Mouse (Mus musculus): ENCODE data around the gene Fntb.

The Fntb gene

DNA sequence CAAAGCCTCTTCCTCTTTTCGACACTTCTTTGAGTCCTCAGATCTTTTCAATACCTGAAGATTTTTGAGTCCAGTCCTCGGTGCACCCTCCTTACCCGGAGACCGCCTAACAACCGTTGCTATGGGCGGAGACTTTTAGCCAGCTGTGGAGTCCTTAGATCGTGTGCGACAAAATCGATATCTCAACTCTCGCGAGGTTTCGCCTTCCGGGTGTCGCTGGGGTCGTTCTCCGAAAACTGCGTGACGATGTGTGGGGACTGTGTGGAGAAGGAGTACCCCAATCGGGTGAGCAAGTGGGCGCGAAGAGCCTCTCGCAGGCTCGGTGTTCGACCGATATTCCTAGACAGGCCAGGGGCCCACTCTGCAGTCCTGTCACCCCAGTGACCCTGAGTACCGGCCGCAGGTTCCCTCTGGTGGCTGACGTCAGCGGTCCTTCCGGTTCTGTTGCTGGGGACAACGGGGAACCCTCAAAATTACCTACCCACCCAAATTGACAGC is at the start of gene Fntb, which contains the start of gene Churc1:
Gene Fntb (plus strand): TSS at position 236 of the 498 bp plus-strand sequence.
Gene Churc1 (plus strand): TSS at position 185 of the 498 bp plus-strand sequence.
- in situ Hi-C loops (cut with MboI, MseI), result no loop called here

DNA sequence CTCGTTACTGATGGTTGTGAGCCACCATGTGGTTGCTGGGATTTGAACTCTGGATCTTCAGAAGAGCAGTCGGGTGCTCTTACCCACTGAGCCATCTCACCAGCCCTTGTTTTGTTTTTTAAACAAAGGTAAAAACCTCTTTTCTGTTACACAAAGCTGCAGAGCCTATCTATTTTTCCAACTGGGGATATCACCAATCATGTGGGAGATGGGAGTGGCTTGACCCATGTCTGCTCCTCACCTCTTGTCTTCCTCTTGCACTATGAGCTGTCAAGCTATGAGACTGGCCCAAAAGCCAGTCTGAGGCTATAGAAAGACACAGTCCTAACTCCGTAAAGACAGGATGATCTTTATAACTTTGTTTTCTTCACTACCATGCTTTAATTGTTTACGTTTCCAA is 47.0 kb upstream of the Fntb start:
- in situ Hi-C loops (cut with MboI, MseI), result no loop called here

DNA sequence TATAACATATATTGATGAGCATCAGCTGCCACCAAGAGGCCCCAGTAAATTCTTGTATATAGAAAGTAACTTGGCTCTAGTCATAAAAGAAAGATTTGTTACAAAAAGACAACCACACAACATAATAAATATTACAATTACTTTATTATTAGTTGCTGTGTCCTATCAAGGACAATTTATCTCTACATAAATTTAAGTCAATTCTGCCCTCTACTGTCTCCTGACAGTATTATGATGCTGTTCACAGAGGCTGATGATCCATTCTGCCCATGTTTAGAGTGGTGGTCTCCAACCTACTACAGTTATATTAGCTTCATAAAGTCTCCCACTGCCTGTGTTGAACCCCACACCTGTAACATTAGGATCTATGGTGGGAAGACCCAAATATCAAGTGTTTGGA is 44.8 kb upstream of the Fntb start:
- in situ Hi-C loops (cut with MboI, MseI), result no loop called here

DNA sequence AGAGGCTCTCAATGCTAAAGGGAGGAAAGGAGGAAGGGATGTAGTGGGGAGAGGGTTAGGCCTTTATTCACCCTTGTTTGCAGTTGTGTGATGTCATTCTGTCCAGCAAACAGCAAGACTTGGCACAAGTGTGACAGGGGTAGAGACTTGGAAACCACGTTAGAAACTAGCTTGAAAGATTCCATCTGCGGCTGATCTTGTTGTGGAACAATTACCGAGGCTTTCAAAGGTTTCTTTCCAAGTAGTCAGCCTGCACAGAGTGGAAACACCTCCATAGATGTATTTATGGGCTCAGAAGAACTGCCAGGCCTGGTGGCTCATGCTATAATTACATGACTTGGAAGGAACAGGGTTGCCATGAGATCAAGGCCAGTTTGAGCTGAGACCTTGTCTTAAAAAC is 43.4 kb upstream of the Fntb start:
- in situ Hi-C loops (cut with MboI, MseI), result no loop called here

DNA sequence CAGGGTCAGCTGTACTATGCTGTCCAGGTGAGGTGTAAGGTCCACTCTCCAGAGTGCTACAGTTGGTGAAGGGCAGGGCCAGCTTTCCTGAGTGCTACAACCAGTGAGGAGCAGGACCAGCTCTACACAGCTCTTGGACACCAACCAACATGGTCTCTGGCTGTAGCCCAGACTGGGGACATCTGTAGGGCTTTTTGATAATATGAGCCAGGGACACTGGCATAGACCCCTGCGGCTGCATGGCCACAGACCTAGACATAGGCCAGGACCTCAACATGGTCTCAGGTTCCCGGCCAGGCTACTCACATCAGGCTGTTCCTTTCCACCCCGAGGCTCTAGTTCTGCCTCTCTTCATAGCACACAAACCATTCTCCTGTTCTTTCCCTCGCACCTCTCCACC is 37.4 kb upstream of the Fntb start:
- in situ Hi-C loops (cut with MboI, MseI), result loop anchor here (5.0 kb wide), 1 partner anchor 64 kb away; no protein-coding TSS in a partner anchor

- in situ Hi-C loops (cut with MboI, MseI), result no loop called here
Measured at GRCm38 (mm10) chr12:76750866-76751459, 14.4 kb upstream of the Fntb start.

GRCm38 (mm10) chr12:76752652-76753318 is 12.6 kb upstream of the Fntb start:
- in situ Hi-C loops (cut with MboI, MseI), result no loop called here

DNA sequence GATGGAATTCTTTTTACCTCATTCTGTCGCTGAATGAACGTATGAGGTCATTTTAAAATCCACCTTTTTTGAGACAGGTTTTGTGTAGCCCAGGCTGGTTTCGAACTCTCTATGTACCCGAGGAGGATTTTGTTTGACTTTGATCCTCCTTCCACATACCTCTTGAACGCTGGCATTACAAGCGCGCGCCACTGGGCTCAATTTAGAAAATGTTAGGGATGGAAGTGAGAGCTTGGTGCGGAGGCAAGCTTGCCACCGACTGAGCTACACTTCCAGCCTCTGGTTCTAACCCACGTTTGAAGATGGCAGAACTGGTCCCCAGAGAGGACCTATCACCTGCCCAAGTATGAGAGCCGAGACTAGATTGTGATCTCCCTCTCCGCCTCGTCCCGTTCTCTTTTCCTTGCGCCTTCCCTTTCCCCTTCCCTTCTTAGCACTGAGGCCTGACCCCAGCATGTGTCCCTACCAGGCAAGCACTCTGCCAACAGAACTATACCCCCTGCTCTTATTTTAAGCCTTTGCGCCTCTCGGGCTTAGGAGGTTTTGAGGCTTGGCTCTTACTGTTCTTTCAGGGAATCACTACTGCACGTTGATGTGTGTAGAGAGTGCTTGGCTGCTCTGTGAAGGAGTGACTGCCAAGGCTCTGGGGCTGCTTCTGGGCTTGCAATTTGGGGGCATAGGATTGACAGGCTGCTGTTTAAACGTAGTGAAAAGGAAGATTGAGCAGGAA is 677 bp downstream of the Fntb start:
- in situ Hi-C loops (cut with MboI, MseI), result no loop called here

- in situ Hi-C loops (cut with MboI, MseI), result no loop called here
Measured at GRCm38 (mm10) chr12:76770841-76771500, 5.6 kb downstream of the Fntb start.

DNA sequence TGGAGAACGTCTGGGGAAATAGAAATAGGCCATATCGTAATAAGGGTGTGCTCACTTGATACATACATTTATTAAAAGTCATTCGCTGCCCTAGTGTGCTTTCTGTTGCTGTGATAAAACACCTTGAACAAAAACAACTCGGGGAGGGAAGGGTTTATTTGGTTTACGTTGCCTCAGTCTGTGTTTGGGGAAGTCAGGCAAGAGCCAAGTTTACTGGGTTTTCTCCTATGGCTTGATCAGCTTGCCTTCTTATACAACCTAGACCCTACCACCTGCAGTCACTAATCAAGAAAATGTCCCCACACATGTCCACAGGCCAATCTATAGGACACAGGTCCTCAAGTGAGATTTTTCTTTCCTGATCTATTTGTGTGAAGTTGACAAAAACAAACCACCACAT is 6.2 kb downstream of the Fntb start:
- in situ Hi-C loops (cut with MboI, MseI), result no loop called here

- in situ Hi-C loops (cut with MboI, MseI), result no loop called here
Measured at GRCm38 (mm10) chr12:76774652-76775051, 9.3 kb downstream of the Fntb start.

DNA sequence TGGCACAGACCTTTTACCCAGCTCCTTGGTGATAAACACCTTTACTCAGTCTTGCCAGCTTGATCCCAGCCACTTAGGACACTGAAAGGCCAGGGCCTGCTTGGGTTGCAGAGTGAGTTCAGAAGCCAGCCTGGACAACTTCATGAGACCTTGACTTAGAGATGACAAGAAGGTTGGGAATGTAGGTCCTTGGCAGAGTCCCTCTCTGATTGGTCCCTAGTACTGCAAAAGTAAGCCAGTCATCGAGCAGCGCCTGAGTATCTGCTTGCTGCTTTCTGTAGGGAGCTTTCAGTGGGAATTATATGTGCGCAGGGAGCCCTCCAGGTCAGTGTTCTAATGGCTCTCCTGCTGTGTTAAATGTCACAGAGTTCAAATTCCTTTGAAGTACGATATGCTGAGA is 9.7 kb downstream of the Fntb start:
- in situ Hi-C loops (cut with MboI, MseI), result no loop called here

DNA sequence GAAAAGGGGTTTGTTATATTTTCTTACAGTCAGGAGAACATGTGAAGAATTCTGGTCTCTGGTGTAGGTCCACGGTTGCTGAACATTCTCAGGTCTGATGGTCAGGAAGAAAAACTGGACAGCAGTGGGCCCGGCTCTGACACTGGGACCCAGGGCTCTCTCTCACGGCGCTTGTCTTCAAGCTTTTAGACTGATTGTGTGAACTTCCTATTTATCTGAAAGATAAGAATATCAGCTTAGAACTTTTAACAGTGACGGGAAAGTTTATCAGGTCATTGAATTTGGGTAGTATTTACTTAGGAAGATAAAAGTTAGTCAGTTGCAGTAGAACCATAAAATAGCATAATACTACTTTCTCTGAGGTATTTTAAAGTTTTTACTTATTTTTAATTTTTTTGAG is 11.5 kb downstream of the Fntb start:
- in situ Hi-C loops (cut with MboI, MseI), result no loop called here

- in situ Hi-C loops (cut with MboI, MseI), result no loop called here
Measured at GRCm38 (mm10) chr12:76777845-76778244, 12.5 kb downstream of the Fntb start.

GRCm38 (mm10) chr12:76778305-76779083 is 13.1 kb downstream of the Fntb start:
- in situ Hi-C loops (cut with MboI, MseI), result no loop called here

DNA sequence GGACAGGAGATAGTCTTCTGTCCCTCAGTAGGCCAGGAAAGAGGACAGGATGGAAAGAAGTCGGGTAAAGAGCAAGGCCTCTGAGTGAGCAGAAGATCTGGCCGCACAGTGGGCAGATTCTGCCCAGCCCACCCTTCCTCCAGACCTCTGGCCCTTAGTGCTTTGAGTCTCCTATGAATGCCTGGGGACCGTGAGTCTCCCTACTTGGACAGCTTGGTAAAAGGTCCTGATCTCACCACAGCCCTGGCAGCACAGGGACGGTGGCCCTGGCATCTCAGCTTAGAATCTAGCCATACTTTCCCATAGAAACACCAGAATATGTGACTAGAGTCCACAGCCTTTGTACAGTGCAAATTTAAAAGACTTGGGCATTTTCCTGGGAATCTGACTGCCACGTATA is 14.6 kb downstream of the Fntb start:
- in situ Hi-C loops (cut with MboI, MseI), result no loop called here

DNA sequence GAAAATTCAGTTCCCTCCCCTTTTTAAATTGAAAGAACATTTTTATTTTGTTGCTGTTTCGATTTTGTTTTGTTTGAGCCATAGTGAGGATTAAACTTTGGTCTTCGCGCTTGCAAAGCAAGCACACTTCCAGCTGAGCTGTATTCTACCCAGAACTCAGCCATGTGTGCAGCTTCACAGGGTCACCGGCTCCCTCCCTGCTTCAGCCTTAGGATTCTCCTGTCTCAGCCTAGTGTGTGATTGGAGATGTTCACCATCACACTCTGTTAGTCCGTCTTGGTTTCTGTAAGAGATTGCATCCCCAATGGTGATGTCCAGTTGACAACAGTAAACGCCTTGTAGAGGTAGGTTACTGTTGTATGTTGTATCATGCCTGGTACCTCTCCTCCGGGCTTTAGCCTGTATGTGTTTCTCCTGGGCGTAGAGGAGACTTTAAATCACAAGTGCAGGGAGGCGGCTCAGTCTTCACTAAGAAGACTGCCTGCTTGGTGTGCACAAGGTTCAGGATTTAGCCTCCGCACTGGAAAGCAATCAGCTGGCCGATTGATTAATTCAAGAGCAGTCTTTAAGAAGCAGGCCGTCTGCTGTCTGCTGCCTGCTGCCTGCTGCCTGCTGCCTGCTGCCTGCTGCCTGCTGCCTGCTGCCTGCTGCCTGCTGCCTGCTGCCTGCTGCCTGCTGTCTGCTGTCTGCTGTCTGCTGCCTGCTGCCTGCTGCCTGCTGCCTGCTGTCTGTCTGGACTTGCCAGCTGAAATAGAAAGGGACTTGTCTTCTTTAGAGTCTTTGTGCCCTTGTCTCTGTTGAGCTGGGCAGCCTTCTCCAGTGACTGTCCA is 15.5 kb downstream of the Fntb start:
- in situ Hi-C loops (cut with MboI, MseI), result no loop called here

- in situ Hi-C loops (cut with MboI, MseI), result no loop called here
Measured at GRCm38 (mm10) chr12:76784056-76784619, 18.7 kb downstream of the Fntb start.

DNA sequence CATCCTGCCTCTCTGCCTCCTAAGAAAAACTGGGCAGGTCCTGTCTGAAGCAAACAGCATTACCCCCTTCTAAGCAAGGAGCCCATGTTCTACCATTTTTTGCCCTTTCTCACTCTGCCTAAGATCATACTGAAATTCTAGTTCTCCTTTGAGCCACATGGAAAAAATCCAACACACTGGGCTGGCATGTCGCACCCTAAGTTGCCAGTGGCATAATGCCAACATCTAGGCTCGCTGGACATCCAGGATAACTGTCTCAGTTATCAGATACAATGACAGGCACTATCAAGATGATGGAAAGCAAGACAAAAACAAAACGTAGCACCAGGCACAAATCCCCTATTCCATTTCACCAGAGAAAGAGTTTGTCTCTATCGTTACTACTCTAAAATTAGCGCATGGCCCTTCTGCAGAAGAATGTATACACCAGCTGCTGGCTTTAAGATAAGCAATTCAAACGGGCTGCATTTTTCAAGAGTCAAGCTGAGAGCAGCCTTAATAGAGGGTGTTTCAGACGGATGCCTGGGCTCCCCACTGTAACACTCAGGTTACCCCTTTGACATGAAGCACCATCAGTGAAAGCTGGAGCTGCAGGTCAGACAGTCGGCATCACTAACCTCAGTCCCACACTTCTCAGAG is 25.2 kb downstream of the Fntb start:
- in situ Hi-C loops (cut with MboI, MseI), result loop anchor here (5.0 kb wide), 1 partner anchor 63 kb away; no protein-coding TSS in a partner anchor

All from T-helper 2 cell (primary cell).